Mouse (Mus musculus) lung, postnatal 0 days (tissue): ENCODE measurements at regions not wholly inside any gene's neighbourhood (a gene's known extent, or its start where the extent isn't known, plus 50 kb on each side); places are given as distances from the start of the nearest gene placed in this dataset.

Experiments used
- ATAC-seq: fragments of 200-750 bp; cut with Nextera tagmentation; 2 replicates; pipeline ENCODE4 v1.8.0; 2017; ENCODE audit warnings: moderate library complexity
- DNase-seq: peaks from one replicate; pipeline ENCODE4 v3.0.0-alpha.2; 2016; ENCODE audit warnings: low spot score
- H3K27ac ChIP-seq: fragments of 300-500 bp; sonication (generic); 2 replicates; pipeline ENCODE4 v1.5.1; 2014; ENCODE audit warnings: antibody characterized with exemption, mild to moderate bottlenecking, low read length, mixed read lengths
- H3K27me3 ChIP-seq: fragments of 300-500 bp; sonication (generic); replicated peaks from 2 replicates; pipeline ENCODE4 v1.6.1; 2014; ENCODE audit warnings: low read length, mixed read lengths; ENCODE audit not compliant: insufficient read depth
- H3K36me3 ChIP-seq: fragments of 300-500 bp; sonication (generic); 2 replicates; pipeline ENCODE4 v1.6.1; 2014; ENCODE audit warnings: low read length, mixed read lengths; ENCODE audit not compliant: insufficient read depth
- H3K4me1 ChIP-seq: fragments of 300-500 bp; sonication (generic); 2 replicates; pipeline ENCODE4 v1.6.1; 2014; ENCODE audit warnings: antibody characterized with exemption, low read depth, low read length, mixed read lengths; ENCODE audit not compliant: insufficient read depth
- H3K4me2 ChIP-seq: fragments of 300-500 bp; sonication (generic); replicated peaks from 2 replicates; pipeline ENCODE4 v1.6.1; 2014; ENCODE audit warnings: low read depth, mild to moderate bottlenecking, low read length, moderate library complexity, mixed read lengths
- H3K4me3 ChIP-seq: fragments of 300-500 bp; sonication (generic); 2 replicates; pipeline ENCODE4 v1.5.1; 2014; ENCODE audit warnings: low read depth, low read length
- H3K9ac ChIP-seq: fragments of 300-500 bp; sonication (generic); replicated peaks from 2 replicates; pipeline ENCODE4 v1.6.1; 2014; ENCODE audit warnings: low read depth, mild to moderate bottlenecking
- H3K9me3 ChIP-seq: fragments of 300-500 bp; sonication (generic); 2 replicates; pipeline ENCODE4 v1.6.1; 2016; ENCODE audit warnings: low read length, mixed read lengths
- CTCF ChIP-seq: IDR thresholded peaks from 2 replicates; pipeline ENCODE4 v1.5.1; 2016; ENCODE audit warnings: antibody characterized with exemption, mild to moderate bottlenecking
- EP300 ChIP-seq: IDR thresholded peaks from 2 replicates; pipeline ENCODE4 v1.6.1; 2016; ENCODE audit warnings: antibody characterized with exemption, mild to moderate bottlenecking, control low read depth
- WGBS: fragments of 180-500 bp; shearing (Covaris S2); extraction: QIAGEN DNeasy Blood & Tissue Kit; methylation state at CpG from one replicate; pipeline ENCODE4 v1.1.7; 2014; 5-methylcytosine and 5-hydroxymethylcytosine counted together

DNA sequence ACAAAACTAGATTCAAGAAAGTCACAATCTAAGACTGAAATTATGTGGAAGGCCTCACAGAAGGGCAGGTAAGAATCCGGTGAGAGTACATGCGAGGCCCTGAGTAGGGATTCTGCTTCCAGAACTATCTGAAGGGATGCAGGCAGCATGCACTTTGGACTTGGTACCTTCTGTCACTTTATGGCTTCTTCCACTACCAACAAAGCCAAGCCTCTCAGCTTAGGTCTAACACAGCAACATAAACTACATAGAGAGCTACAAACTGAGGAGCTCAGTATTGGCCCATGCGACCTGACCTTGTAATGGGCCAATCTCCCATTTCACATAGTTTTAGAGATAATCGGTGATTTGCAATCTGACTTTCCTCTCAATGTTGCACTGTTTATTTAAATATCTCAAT, 184.8 kb downstream of the Ins1 start:
- 88% methylated on average over 4 of the region's 4 CpGs for WGBS

GRCm38 (mm10) chr19:52449392-52449791, 185.3 kb downstream of the Ins1 start:
- TF ChIP-seq CTCF (no peak), EP300 (no peak)
- H3K4me3 ChIP-seq, result no peak overlapping the region
- H3K27ac ChIP-seq, result no peak overlapping the region
- 68% methylated on average over 4 of the region's 4 CpGs for WGBS
- no peak overlapping the region for H3K9ac ChIP-seq
- H3K27me3 ChIP-seq, result no peaks in the 10 kb centered on the region
- no peaks in the 10 kb centered on the region for H3K9me3 ChIP-seq
- no peaks in the 10 kb centered on the region for H3K36me3 ChIP-seq
- H3K4me1 ChIP-seq, result no peaks in the 10 kb centered on the region
- H3K4me2 ChIP-seq, result no peak overlapping the region
- DNase-seq (no peak), ATAC-seq (no peak)

More for the DNA sequence above, 184.8 kb downstream of the Ins1 start:
- H3K4me3 ChIP-seq, result no peak overlapping the region
- no peaks in the 10 kb centered on the region for H3K4me1 ChIP-seq
- H3K27ac ChIP-seq, result no peak overlapping the region
- ATAC-seq (no peak), DNase-seq (no peak)
- no peaks in the 10 kb centered on the region for H3K27me3 ChIP-seq
- no peak for TF ChIP-seq CTCF
- no peak for TF ChIP-seq EP300
- no peaks in the 10 kb centered on the region for H3K9me3 ChIP-seq
- H3K4me2 ChIP-seq, result no peak overlapping the region
- no peak overlapping the region for H3K9ac ChIP-seq
- no peaks in the 10 kb centered on the region for H3K36me3 ChIP-seq
